Mouse (Mus musculus) lung, adult 10 weeks (tissue): ENCODE measurements around the gene Bdh2. TPM values are rescaled to one million over a fixed set of nuclear protein-coding genes. Genes with fewer than 3 reads are reported as not detected.

Source experiments
- polyA plus RNA-seq: library from polyadenylated mRNA; stranded (reverse); fragments of 350-450 nt; fragmentation: Illumina TruSeq; extraction: RNeasy Lipid Tissue Mini Kit (QIAGEN cat#74804); gene quantifications from one replicate; pipeline ENCODE4 v1.2.3, GENCODE M21; 2014; ENCODE audit warnings: low read depth, low replicate concordance; ENCODE audit not compliant: insufficient read depth

Bdh2 gene
- 2.5 TPM for polyA plus RNA-seq

GRCm38 (mm10) chr3:135280669-135281415 is at the start of gene Bdh2:
TSS of gene Bdh2 (plus strand) at chr3:135281221.

GRCm38 (mm10) chr3:135307411-135308259 is 26.6 kb downstream of the Bdh2 start, which contains the start of gene Slc9b2:
TSS of gene Slc9b2 (plus strand) at chr3:135307700.

GRCm38 (mm10) chr3:135347739-135348264 is 66.8 kb downstream of the Bdh2 start, which contains the start of gene Slc9b1:
TSS of gene Slc9b1 (plus strand) at chr3:135348029.

Other genes with a start within 250 kb of the Bdh2 start
- gene Cenpe, start 68.7 kb upstream of the Bdh2 start, polyA plus RNA-seq: 0.23 TPM
- 0.69 TPM for gene Slc9b2, start 26.5 kb downstream of the Bdh2 start, polyA plus RNA-seq
- 0.28 TPM for gene Slc9b1, start 66.8 kb downstream of the Bdh2 start, polyA plus RNA-seq
- 24.4 TPM for gene Cisd2, start 142.7 kb downstream of the Bdh2 start, polyA plus RNA-seq
- 220 TPM for gene Ube2d3, start 156.9 kb downstream of the Bdh2 start, polyA plus RNA-seq
- 10.5 TPM for gene Manba, start 204.4 kb downstream of the Bdh2 start, polyA plus RNA-seq